In genomic region chr2:6341496-6341895, GRCm38 (mm10) we compare ENCODE assay signal across 23 mouse cellular contexts. TPM values are rescaled to one million over a fixed set of nuclear protein-coding genes. Genes with fewer than 3 reads are reported as not detected.
DNase-seq lines count a peak whose midpoint lies in the region; ATAC-seq and TF ChIP-seq lines count a peak whose summit lies in the region.
"Had no signal": no experiment of that assay in that cellular context is flagged by ENCODE, and none has a peak within 500 bp of the region (broad histone marks: within the 10 kb centered on the region; RNA-seq: fewer than 3 reads in every experiment).

No protein-coding gene starts in this region.

- H3K9me3 ChIP-seq in kidney, embryonic 14.5 days (ENCODE audit: control insufficient read depth, low read length): no peaks in the 10 kb centered on the region
- no peaks in the 10 kb centered on the region for H3K9me3 ChIP-seq in intestine, postnatal 0 days (ENCODE audit: control insufficient read depth)
- H3K9me3 ChIP-seq: heart, embryonic 15.5 days had no signal

- no peak for TF ChIP-seq CTCF in embryonic fibroblast, embryonic 13.5 days (IDR thresholded peaks at IDR 0.05; ENCODE audit: borderline replicate concordance, insufficient read depth, low read length)
- peak; percentile 27; the same call in 1 of the 2 replicates for TF ChIP-seq CTCF in intestine, postnatal 0 days (IDR thresholded peaks at IDR 0.05; ENCODE audit: low read depth)

- 0 out of 2 replicates have a peak, but pooled peaks cover 5% of the 10 kb centered on the region for H3K36me3 ChIP-seq in kidney, embryonic 14.5 days (ENCODE audit: control insufficient read depth, insufficient read depth, low read length)
- H3K36me3 ChIP-seq in intestine, postnatal 0 days (ENCODE audit: control insufficient read depth, insufficient read depth): no peaks in the 10 kb centered on the region
- H3K36me3 ChIP-seq: heart, embryonic 15.5 days had no signal

- H3K9ac ChIP-seq in kidney, embryonic 14.5 days (ENCODE audit: low read depth, low read length): no peak overlapping the region
- H3K9ac ChIP-seq in intestine, postnatal 0 days (ENCODE audit: low read depth, low read length): no peak overlapping the region
- H3K9ac ChIP-seq: forebrain, postnatal 0 days; heart, embryonic 12.5 days; heart, embryonic 15.5 days; hindbrain, embryonic 14.5 days had no signal

- no peak overlapping the region for H3K4me2 ChIP-seq in kidney, embryonic 14.5 days (replicated peaks; ENCODE audit: low read depth, low read length)
- H3K4me2 ChIP-seq in intestine, postnatal 0 days (replicated peaks; ENCODE audit: low read depth): no peak overlapping the region
- H3K4me2 ChIP-seq: heart, embryonic 12.5 days; heart, embryonic 15.5 days; hindbrain, embryonic 14.5 days had no signal

- H3K27me3 ChIP-seq in kidney, embryonic 14.5 days (ENCODE audit: control insufficient read depth, insufficient read depth, low read length): no peaks in the 10 kb centered on the region
- H3K27me3 ChIP-seq in intestine, postnatal 0 days (replicated peaks; ENCODE audit: control insufficient read depth, insufficient read depth, low read length): no peaks in the 10 kb centered on the region
- H3K27me3 ChIP-seq: heart, embryonic 12.5 days; heart, embryonic 15.5 days had no signal

- peaks cover 4% of the 10 kb centered on the region; the same call in 1 of the 2 replicates for H3K4me1 ChIP-seq in kidney, embryonic 14.5 days (ENCODE audit: control insufficient read depth, insufficient read depth, low read length)
- H3K4me1 ChIP-seq in embryonic fibroblast, embryonic 13.5 days (ENCODE audit: control insufficient read depth, insufficient read depth, low read length): peaks cover 9% of the 10 kb centered on the region
- H3K4me1 ChIP-seq in intestine, postnatal 0 days (replicated peaks; ENCODE audit: control insufficient read depth, insufficient read depth, low read length): 0 out of 2 replicates have a peak, but pooled peaks cover 2% of the 10 kb centered on the region

- TF ChIP-seq POLR2A in embryonic fibroblast, embryonic 13.5 days (IDR thresholded peaks at IDR 0.05; ENCODE audit: low read depth, low read length): no peak

- no peak overlapping the region for H3K4me3 ChIP-seq in kidney, embryonic 14.5 days (ENCODE audit: low read length)
- H3K4me3 ChIP-seq in embryonic fibroblast, embryonic 13.5 days (ENCODE audit: insufficient read depth, low read length): no peak overlapping the region
- H3K4me3 ChIP-seq in intestine, postnatal 0 days (ENCODE audit: low read depth, low read length): no peak overlapping the region
- H3K4me3 ChIP-seq: gastrocnemius, adult 2 months; heart, embryonic 12.5 days; heart, embryonic 15.5 days had no signal

- peak; percentile 46; the same call in 1 of the 2 replicates for ATAC-seq in kidney, embryonic 14.5 days (ENCODE audit: low FRiP score, low TSS enrichment)
- no peak for ATAC-seq in intestine, postnatal 0 days
- ATAC-seq: CD4-positive, CD25-positive, alpha-beta regulatory T cell, adult 4 months; forebrain, embryonic 14.5 days; forebrain, postnatal 0 days; hindbrain, postnatal 0 days had no signal

- no peak overlapping the region for H3K27ac ChIP-seq in kidney, embryonic 14.5 days (ENCODE audit: low read depth, low read length)
- peak overlapping the region; percentile 34; the same call in 1 of the 2 replicates for H3K27ac ChIP-seq in embryonic fibroblast, embryonic 13.5 days (ENCODE audit: insufficient read depth, low read length)
- H3K27ac ChIP-seq in intestine, postnatal 0 days (ENCODE audit: low read depth, low read length): no peak overlapping the region
- H3K27ac ChIP-seq: gastrocnemius, adult 2 months; heart, embryonic 15.5 days; hindbrain, embryonic 14.5 days; hindbrain, postnatal 0 days had no signal

- 81% methylated on average over 7 of the region's 7 CpGs for WGBS in kidney, embryonic 14.5 days
- 56% methylated on average over 7 of the region's 7 CpGs for WGBS in intestine, postnatal 0 days

- DNase-seq in kidney, adult 8-10 months: no peak
- DNase-seq in adipocyte (ENCODE audit: low spot score): no peak
- DNase-seq in adrenal gland, adult 2 months: no peak
- DNase-seq: adrenal gland, postnatal 10 days; adrenal gland, postnatal 36 days; cerebellum, adult 18-20 months; cerebellum, adult 9-10 months; cerebellum, postnatal 14 days; forebrain, postnatal 0 days; gastrocnemius, adult 2 months; gastrocnemius, postnatal 14 days; heart, adult 18-20 months; heart, postnatal 10 days; heart, postnatal 4 days had no signal

RNA-seq across cellular contexts. Expression of gene Usp6nl, which starts 19.0 kb away (rescaled TPM):
- 5.6 and 15.9 TPM in 2 replicates for polyA plus RNA-seq in kidney, embryonic 14.5 days (2014; fragmentation: Nextera tagmentation; extraction: Ambion mirVana)
- polyA plus RNA-seq in embryonic fibroblast, embryonic 13.5 days (2011; ENCODE audit: insufficient read length, low read depth, missing spikeins): 12.7 and 13.2 TPM in 2 replicates
- polyA plus RNA-seq in intestine, postnatal 0 days (2015; fragmentation: Nextera tagmentation; extraction: Ambion mirVana): 6.8 and 7.7 TPM in 2 replicates
- total RNA-seq in adrenal gland, adult 2 months (2021): 10 to 100 TPM; 35.9 to 42.0 TPM
- polyA plus RNA-seq in adrenal gland, adult 2 months (2012; rRNA removed): 3.3 and 5.9 TPM in 2 replicates
